Mouse (Mus musculus): Measurements from ENCODE around the gene Gabbr2. TPM values are rescaled to one million over a fixed set of nuclear protein-coding genes. Genes with fewer than 3 reads are reported as not detected.
A peak's percentile ranks its signal among the peaks of the same experiment; 100 is the strongest.

Gene Gabbr2
- 12.7 and 14.8 TPM in 2 replicates for polyA plus RNA-seq (2015; fragmentation: Nextera tagmentation; extraction: Ambion mirVana)

- peak within 1 kb of the TSS; percentile 72 for H3K9ac ChIP-seq
- under 1% methylated on average over 108 of the region's 134 CpGs for WGBS
- peak within 1 kb of the TSS; percentile 70 for H3K4me2 ChIP-seq
- peak within 1 kb of the TSS; percentile 70 for H3K4me3 ChIP-seq
- peak; percentile 74 for ATAC-seq (replicated peaks)
- H3K4me1 ChIP-seq, result peaks cover 35% of the 10 kb centered on the region
- no peaks in the 10 kb centered on the region for H3K9me3 ChIP-seq
- H3K36me3 ChIP-seq (replicated peaks), result no peaks in the 10 kb centered on the region
- peaks cover 22% of the 10 kb centered on the region; the same call in 1 of the 2 replicates for H3K27me3 ChIP-seq (replicated peaks)
- H3K27ac ChIP-seq, result peak within 1 kb of the TSS; percentile 91
These were observed at the start of gene Gabbr2 for GRCm38 (mm10) chr4:46991016-46991958. Gene Gabbr2 (minus strand): TSS chr4:46991873.

- Histone ChIP-seq H3K36me3 (replicated peaks) (no peaks in the 10 kb centered on the region; the same call in 1 of the 2 replicates), H3K4me1 (peaks cover 7% of the 10 kb centered on the region; the same call in 1 of the 2 replicates), H3K27me3 (replicated peaks) (no peaks in the 10 kb centered on the region), H3K9ac (no peak overlapping the region), H3K9me3 (no peaks in the 10 kb centered on the region), H3K27ac (no peak overlapping the region), H3K4me2 (no peak overlapping the region), H3K4me3 (no peak overlapping the region)
- WGBS, result 94% methylated on average over 10 of the region's 10 CpGs
- no peak for ATAC-seq (replicated peaks)
These were observed 47.9 kb upstream of the Gabbr2 start for GRCm38 (mm10) chr4:47039586-47039985.

- Histone ChIP-seq H3K27ac (no peak overlapping the region), H3K36me3 (replicated peaks) (no peaks in the 10 kb centered on the region; the same call in 1 of the 2 replicates), H3K4me2 (no peak overlapping the region), H3K9me3 (no peaks in the 10 kb centered on the region), H3K4me1 (peaks cover 7% of the 10 kb centered on the region; the same call in 1 of the 2 replicates), H3K4me3 (no peak overlapping the region), H3K27me3 (replicated peaks) (no peaks in the 10 kb centered on the region), H3K9ac (no peak overlapping the region)
- ATAC-seq (replicated peaks), result peak; percentile 64
- 16% methylated on average over 5 of the region's 5 CpGs for WGBS
These were observed 45.6 kb upstream of the Gabbr2 start for GRCm38 (mm10) chr4:47037321-47037657.

- no peak overlapping the region for H3K9ac ChIP-seq
- WGBS, result 60% methylated on average over 13 of the region's 13 CpGs
These were observed 45.0 kb upstream of the Gabbr2 start for GRCm38 (mm10) chr4:47036486-47037320.

GRCm38 (mm10) chr4:47035536-47035935 lies 43.9 kb upstream of the Gabbr2 start:
- peaks cover 7% of the 10 kb centered on the region; the same call in 1 of the 2 replicates for H3K4me1 ChIP-seq
- ATAC-seq (replicated peaks), result no peak
- no peaks in the 10 kb centered on the region for H3K9me3 ChIP-seq
- no peaks in the 10 kb centered on the region for H3K27me3 ChIP-seq (replicated peaks)
- H3K36me3 ChIP-seq (replicated peaks), result no peaks in the 10 kb centered on the region; the same call in 1 of the 2 replicates
- no peak overlapping the region for H3K4me3 ChIP-seq
- 60% methylated on average over 14 of the region's 14 CpGs for WGBS
- H3K4me2 ChIP-seq, result no peak overlapping the region
- no peak overlapping the region for H3K27ac ChIP-seq
- H3K9ac ChIP-seq, result no peak overlapping the region

More at GRCm38 (mm10) chr4:47036486-47037320, 45.0 kb upstream of the Gabbr2 start:
- Histone ChIP-seq H3K9me3 (no peaks in the 10 kb centered on the region), H3K27ac (no peak overlapping the region), H3K36me3 (replicated peaks) (no peaks in the 10 kb centered on the region; the same call in 1 of the 2 replicates), H3K4me2 (no peak overlapping the region), H3K27me3 (replicated peaks) (no peaks in the 10 kb centered on the region), H3K4me1 (peaks cover 7% of the 10 kb centered on the region; the same call in 1 of the 2 replicates), H3K4me3 (no peak overlapping the region)
- peak; percentile 48 for ATAC-seq (replicated peaks)

GRCm38 (mm10) chr4:47032171-47032570 lies 40.5 kb upstream of the Gabbr2 start:
- no peaks in the 10 kb centered on the region for H3K36me3 ChIP-seq (replicated peaks)
- H3K9ac ChIP-seq, result no peak overlapping the region
- no peak overlapping the region for H3K27ac ChIP-seq
- WGBS, result 79% methylated on average over 8 of the region's 8 CpGs
- no peak overlapping the region for H3K4me3 ChIP-seq
- no peaks in the 10 kb centered on the region for H3K9me3 ChIP-seq
- no peaks in the 10 kb centered on the region for H3K27me3 ChIP-seq (replicated peaks)
- peaks cover 7% of the 10 kb centered on the region; the same call in 1 of the 2 replicates for H3K4me1 ChIP-seq
- H3K4me2 ChIP-seq, result no peak overlapping the region
- ATAC-seq (replicated peaks), result no peak

GRCm38 (mm10) chr4:47028791-47029190 lies 37.1 kb upstream of the Gabbr2 start:
- no peak for ATAC-seq (replicated peaks)
- H3K27ac ChIP-seq, result no peak overlapping the region

GRCm38 (mm10) chr4:47023949-47024348 lies 32.3 kb upstream of the Gabbr2 start:
- Histone ChIP-seq H3K4me1 (no peaks in the 10 kb centered on the region), H3K4me3 (no peak overlapping the region), H3K4me2 (no peak overlapping the region), H3K9ac (no peak overlapping the region), H3K27me3 (replicated peaks) (no peaks in the 10 kb centered on the region), H3K36me3 (replicated peaks) (no peaks in the 10 kb centered on the region), H3K9me3 (no peaks in the 10 kb centered on the region), H3K27ac (no peak overlapping the region)
- WGBS, result 76% methylated on average over 6 of the region's 6 CpGs
- ATAC-seq (replicated peaks), result no peak

More at GRCm38 (mm10) chr4:47028791-47029190, 37.1 kb upstream of the Gabbr2 start:
- Histone ChIP-seq H3K27me3 (replicated peaks) (no peaks in the 10 kb centered on the region), H3K4me1 (no peaks in the 10 kb centered on the region), H3K4me3 (no peak overlapping the region), H3K9ac (no peak overlapping the region), H3K9me3 (no peaks in the 10 kb centered on the region), H3K36me3 (replicated peaks) (no peaks in the 10 kb centered on the region), H3K4me2 (no peak overlapping the region)
- WGBS, result 84% methylated on average over 5 of the region's 5 CpGs

- no peak overlapping the region for H3K4me3 ChIP-seq
- WGBS, result 80% methylated on average over 10 of the region's 10 CpGs
- ATAC-seq (replicated peaks), result no peak
These were observed 31.3 kb upstream of the Gabbr2 start for GRCm38 (mm10) chr4:47022804-47023603.

GRCm38 (mm10) chr4:47020563-47020962 lies 28.9 kb upstream of the Gabbr2 start:
- Histone ChIP-seq H3K27ac (no peak overlapping the region), H3K4me1 (no peaks in the 10 kb centered on the region), H3K36me3 (replicated peaks) (no peaks in the 10 kb centered on the region; the same call in 1 of the 2 replicates), H3K4me2 (no peak overlapping the region), H3K4me3 (no peak overlapping the region), H3K9ac (no peak overlapping the region), H3K9me3 (no peaks in the 10 kb centered on the region), H3K27me3 (replicated peaks) (no peaks in the 10 kb centered on the region)
- ATAC-seq (replicated peaks), result no peak
- 9% methylated on average over 5 of the region's 5 CpGs for WGBS

More at GRCm38 (mm10) chr4:47022804-47023603, 31.3 kb upstream of the Gabbr2 start:
- Histone ChIP-seq H3K4me2 (no peak overlapping the region), H3K36me3 (replicated peaks) (no peaks in the 10 kb centered on the region; the same call in 1 of the 2 replicates), H3K27me3 (replicated peaks) (no peaks in the 10 kb centered on the region), H3K4me1 (no peaks in the 10 kb centered on the region), H3K9ac (no peak overlapping the region), H3K9me3 (no peaks in the 10 kb centered on the region), H3K27ac (no peak overlapping the region)

GRCm38 (mm10) chr4:47015156-47015555 lies 23.5 kb upstream of the Gabbr2 start:
- WGBS, result 79% methylated on average over 3 of the region's 3 CpGs
- Histone ChIP-seq H3K27me3 (replicated peaks) (no peaks in the 10 kb centered on the region), H3K36me3 (replicated peaks) (no peaks in the 10 kb centered on the region; the same call in 1 of the 2 replicates), H3K4me1 (peaks cover 12% of the 10 kb centered on the region), H3K4me3 (no peak overlapping the region), H3K4me2 (no peak overlapping the region), H3K9me3 (no peaks in the 10 kb centered on the region), H3K9ac (no peak overlapping the region), H3K27ac (no peak overlapping the region)
- no peak for ATAC-seq (replicated peaks)

Data from midbrain, embryonic 15.5 days (tissue).